In genomic region chr16:23224671-23225068, GRCm38 (mm10) we compare ENCODE assay signal across 8 mouse cellular contexts. TPM values are rescaled to one million over a fixed set of nuclear protein-coding genes. Genes with fewer than 3 reads are reported as not detected.
DNase-seq lines count a peak whose midpoint lies in the region; ATAC-seq and TF ChIP-seq lines count a peak whose summit lies in the region.

TSS of gene St6gal1 (plus strand) at chr16:23224740.

- H3K9ac ChIP-seq in forebrain, embryonic 11.5 days (ENCODE audit: low read length) = peak within 1 kb of the TSS; percentile 97
- peak within 1 kb of the TSS; percentile 86 for H3K9ac ChIP-seq in heart, embryonic 14.5 days (ENCODE audit: low read length)
- H3K9ac ChIP-seq in kidney, postnatal 0 days (ENCODE audit: low read depth, low read length) = peak within 1 kb of the TSS; percentile 84
- no peak within 1 kb of the TSS; the same call in 1 of the 2 replicates for H3K9ac ChIP-seq in liver, embryonic 14.5 days (replicated peaks)
- H3K9ac ChIP-seq in neural tube, embryonic 11.5 days (ENCODE audit: low read length) = peak within 1 kb of the TSS; percentile 98
- peak within 1 kb of the TSS; percentile 70 for H3K9ac ChIP-seq in stomach, postnatal 0 days (ENCODE audit: low read length)

- H3K27me3 ChIP-seq in forebrain, embryonic 11.5 days (ENCODE audit: control insufficient read depth, insufficient read depth, low read length) = no peaks in the 10 kb centered on the region; the same call in 1 of the 2 replicates
- peaks cover 11% of the 10 kb centered on the region for H3K27me3 ChIP-seq in heart, embryonic 14.5 days (ENCODE audit: control insufficient read depth, insufficient read depth, low read length)
- no peaks in the 10 kb centered on the region for H3K27me3 ChIP-seq in kidney, postnatal 0 days (ENCODE audit: insufficient read depth, low read length)
- H3K27me3 ChIP-seq in liver, embryonic 14.5 days (ENCODE audit: control insufficient read depth, insufficient read depth, low read length) = peaks cover 38% of the 10 kb centered on the region
- H3K27me3 ChIP-seq in neural tube, embryonic 11.5 days (ENCODE audit: control insufficient read depth, insufficient read depth, low read length) = no peaks in the 10 kb centered on the region
- H3K27me3 ChIP-seq in stomach, postnatal 0 days (ENCODE audit: control insufficient read depth, insufficient read depth, low read length) = no peaks in the 10 kb centered on the region

- ATAC-seq in CD4-positive, CD25-positive, alpha-beta regulatory T cell, adult 4 months = peak; percentile 55
- peak; percentile 62 for ATAC-seq in forebrain, embryonic 11.5 days (replicated peaks; ENCODE audit: low FRiP score)
- ATAC-seq in heart, embryonic 14.5 days (ENCODE audit: insufficient number of reproducible peaks, insufficient read depth, low FRiP score, low read depth) = peak; percentile 68
- ATAC-seq in kidney, postnatal 0 days (replicated peaks; ENCODE audit: low FRiP score, low read depth) = peak; percentile 72
- peak; percentile 8; the same call in 1 of the 2 replicates for ATAC-seq in liver, embryonic 14.5 days (ENCODE audit: insufficient read depth)
- peak; percentile 76 for ATAC-seq in neural tube, embryonic 11.5 days (ENCODE audit: insufficient read depth, low FRiP score, low TSS enrichment)
- ATAC-seq in stomach, postnatal 0 days (ENCODE audit: low FRiP score, low TSS enrichment) = peak; percentile 66

- WGBS in forebrain, embryonic 11.5 days = under 1% methylated on average over 20 of the region's 20 CpGs
- under 1% methylated on average over 20 of the region's 20 CpGs for WGBS in heart, embryonic 14.5 days
- under 1% methylated on average over 20 of the region's 20 CpGs for WGBS in kidney, postnatal 0 days
- WGBS in liver, embryonic 14.5 days (ENCODE audit: insufficient replicate concordance) = under 1% methylated on average over 20 of the region's 20 CpGs
- WGBS in neural tube, embryonic 11.5 days = under 1% methylated on average over 20 of the region's 20 CpGs
- WGBS in stomach, postnatal 0 days = under 1% methylated on average over 20 of the region's 20 CpGs

- peaks cover 15% of the 10 kb centered on the region for H3K4me1 ChIP-seq in bone marrow macrophage, adult 2 months (ENCODE audit: control insufficient read depth, insufficient read depth, low read length)
- H3K4me1 ChIP-seq in forebrain, embryonic 11.5 days (replicated peaks; ENCODE audit: control insufficient read depth, insufficient read depth, low read length) = peaks cover 6% of the 10 kb centered on the region; the same call in 1 of the 2 replicates
- peaks cover 6 to 12% of the 10 kb centered on the region in 2 experiments for H3K4me1 ChIP-seq in heart, embryonic 14.5 days (ENCODE audit: control insufficient read depth in 2 of 2, insufficient read depth in 2 of 2, low read length in 2 of 2)
- peaks cover 12% of the 10 kb centered on the region; the same call in 1 of the 2 replicates for H3K4me1 ChIP-seq in kidney, postnatal 0 days (replicated peaks; ENCODE audit: insufficient read depth, low read length)
- H3K4me1 ChIP-seq in liver, embryonic 14.5 days (replicated peaks; ENCODE audit: control insufficient read depth in 2 of 2, insufficient read depth in 2 of 2, low read length in 1 of 2) = peaks cover 0 to 5% of the 10 kb centered on the region in 2 experiments; a peak in 1 of 4 replicates
- H3K4me1 ChIP-seq in neural tube, embryonic 11.5 days (ENCODE audit: control insufficient read depth, insufficient read depth, low read length) = peaks cover 11% of the 10 kb centered on the region
- H3K4me1 ChIP-seq in stomach, postnatal 0 days (replicated peaks; ENCODE audit: control insufficient read depth, insufficient read depth) = no peaks in the 10 kb centered on the region

- no peaks in the 10 kb centered on the region for H3K9me3 ChIP-seq in forebrain, embryonic 11.5 days (ENCODE audit: control insufficient read depth, low read length)
- no peaks in the 10 kb centered on the region for H3K9me3 ChIP-seq in heart, embryonic 14.5 days (ENCODE audit: control insufficient read depth, low read length)
- H3K9me3 ChIP-seq in kidney, postnatal 0 days (replicated peaks; ENCODE audit: low read length) = no peaks in the 10 kb centered on the region
- H3K9me3 ChIP-seq in liver, embryonic 14.5 days (ENCODE audit: control insufficient read depth, low read length) = no peaks in the 10 kb centered on the region
- no peaks in the 10 kb centered on the region for H3K9me3 ChIP-seq in neural tube, embryonic 11.5 days (ENCODE audit: control insufficient read depth, low read length)
- H3K9me3 ChIP-seq in stomach, postnatal 0 days (ENCODE audit: control insufficient read depth, low read length) = no peaks in the 10 kb centered on the region

- peak; percentile 88 for DNase-seq in forebrain, embryonic 11.5 days (ENCODE audit: low spot score)
- DNase-seq in kidney, postnatal 0 days (ENCODE audit: low spot score) = peak; percentile 80
- peak in 2 of 3 experiments; percentile 9 to 12 for DNase-seq in liver, embryonic 14.5 days (ENCODE audit: low read depth in 3 of 3, low spot score in 3 of 3)
- DNase-seq in neural tube, embryonic 11.5 days (ENCODE audit: low spot score) = peak; percentile 85
- peak; percentile 78 for DNase-seq in stomach, postnatal 0 days (ENCODE audit: low spot score)

- H3K4me3 ChIP-seq in bone marrow macrophage, adult 2 months (ENCODE audit: insufficient read depth, low read length) = peak within 1 kb of the TSS; percentile 95
- peak within 1 kb of the TSS; percentile 78 for H3K4me3 ChIP-seq in forebrain, embryonic 11.5 days (ENCODE audit: low read depth, low read length)
- H3K4me3 ChIP-seq in heart, embryonic 14.5 days (ENCODE audit: control insufficient read depth in 1 of 2, insufficient read depth in 1 of 2, low read depth in 1 of 2, low read length in 2 of 2) = peak within 1 kb of the TSS; percentile 71 to 85
- H3K4me3 ChIP-seq in kidney, postnatal 0 days (replicated peaks; ENCODE audit: low read depth, low read length) = peak within 1 kb of the TSS; percentile 83
- peak within 1 kb of the TSS; percentile 52 to 68 for H3K4me3 ChIP-seq in liver, embryonic 14.5 days (ENCODE audit: insufficient read depth in 1 of 2, low read depth in 2 of 2, low read length in 2 of 2)
- peak within 1 kb of the TSS; percentile 77 for H3K4me3 ChIP-seq in neural tube, embryonic 11.5 days (ENCODE audit: low read depth, low read length)
- H3K4me3 ChIP-seq in stomach, postnatal 0 days (ENCODE audit: low read depth, low read length) = peak within 1 kb of the TSS; percentile 70

- peak within 1 kb of the TSS; percentile 85 for H3K27ac ChIP-seq in bone marrow macrophage, adult 2 months (ENCODE audit: insufficient read depth, low read depth, low read length)
- H3K27ac ChIP-seq in forebrain, embryonic 11.5 days (ENCODE audit: low read depth, low read length) = peak within 1 kb of the TSS; percentile 71
- peak within 1 kb of the TSS; percentile 79 to 83 for H3K27ac ChIP-seq in heart, embryonic 14.5 days (replicated peaks in 1 of 2; ENCODE audit: control insufficient read depth in 1 of 2, insufficient read depth in 1 of 2, low read depth in 2 of 2, low read length in 2 of 2)
- H3K27ac ChIP-seq in kidney, postnatal 0 days = peak within 1 kb of the TSS; percentile 87
- no peak within 1 kb of the TSS for H3K27ac ChIP-seq in liver, embryonic 14.5 days
- H3K27ac ChIP-seq in neural tube, embryonic 11.5 days (ENCODE audit: low read depth, low read length) = peak within 1 kb of the TSS; percentile 87
- H3K27ac ChIP-seq in stomach, postnatal 0 days (replicated peaks) = peak within 1 kb of the TSS; percentile 86

- H3K4me2 ChIP-seq in forebrain, embryonic 11.5 days (ENCODE audit: low read depth, low read length, severe bottlenecking) = peak within 1 kb of the TSS; percentile 92
- H3K4me2 ChIP-seq in heart, embryonic 14.5 days (ENCODE audit: low read length) = peak within 1 kb of the TSS; percentile 87
- peak within 1 kb of the TSS; percentile 96 for H3K4me2 ChIP-seq in kidney, postnatal 0 days (ENCODE audit: low read length)
- peak within 1 kb of the TSS; percentile 63 for H3K4me2 ChIP-seq in liver, embryonic 14.5 days (ENCODE audit: low read depth)
- H3K4me2 ChIP-seq in neural tube, embryonic 11.5 days (ENCODE audit: low read depth) = peak within 1 kb of the TSS; percentile 92
- peak within 1 kb of the TSS; percentile 98 for H3K4me2 ChIP-seq in stomach, postnatal 0 days (replicated peaks; ENCODE audit: low read depth)

- TF ChIP-seq EP300 in liver, embryonic 14.5 days (IDR thresholded peaks at IDR 0.05; ENCODE audit: low read depth) = no peak
- no peak for TF ChIP-seq EP300 in stomach, postnatal 0 days (optimal IDR thresholded peaks at IDR 0.05)

- TF ChIP-seq POLR2A in bone marrow macrophage, adult 2 months (IDR thresholded peaks at IDR 0.05; ENCODE audit: borderline replicate concordance, low read depth, low read length) = no peak

- H3K36me3 ChIP-seq in forebrain, embryonic 11.5 days (ENCODE audit: control insufficient read depth, insufficient read depth, low read length) = no peaks in the 10 kb centered on the region
- H3K36me3 ChIP-seq in heart, embryonic 14.5 days (ENCODE audit: control insufficient read depth, insufficient read depth, low read length) = no peaks in the 10 kb centered on the region
- H3K36me3 ChIP-seq in kidney, postnatal 0 days (ENCODE audit: insufficient read depth, low read length) = no peaks in the 10 kb centered on the region
- no peaks in the 10 kb centered on the region for H3K36me3 ChIP-seq in liver, embryonic 14.5 days (replicated peaks; ENCODE audit: control insufficient read depth, insufficient read depth, low read depth)
- H3K36me3 ChIP-seq in neural tube, embryonic 11.5 days (ENCODE audit: control insufficient read depth, insufficient read depth, low read length) = no peaks in the 10 kb centered on the region
- no peaks in the 10 kb centered on the region for H3K36me3 ChIP-seq in stomach, postnatal 0 days (ENCODE audit: control insufficient read depth, insufficient read depth, low read length)

- TF ChIP-seq CTCF in bone marrow macrophage, adult 2 months (IDR thresholded peaks at IDR 0.05; ENCODE audit: low read depth, low read length) = peak; percentile 61
- peak; percentile 72 for TF ChIP-seq CTCF in kidney, postnatal 0 days (IDR thresholded peaks at IDR 0.05; ENCODE audit: low read depth)
- TF ChIP-seq CTCF in liver, embryonic 14.5 days (IDR thresholded peaks at IDR 0.05; ENCODE audit: low read depth) = peak; percentile 63
- peak; percentile 71 for TF ChIP-seq CTCF in stomach, postnatal 0 days (IDR thresholded peaks at IDR 0.05; ENCODE audit: low read depth)

RNA-seq across cellular contexts. Expression of gene St6gal1, which starts in this region (rescaled TPM):
- 10 to 100 TPM; 70.1 to 99.5 TPM for polyA plus RNA-seq in CD4-positive, CD25-positive, alpha-beta regulatory T cell, adult 4 months (2017; shearing (Covaris generic))
- polyA plus RNA-seq in bone marrow macrophage, adult 2 months (2012; ENCODE audit: insufficient read depth, insufficient read length, missing spikeins) = 66.4 and 77.2 TPM in 2 replicates
- polyA plus RNA-seq in forebrain, embryonic 11.5 days (2014; fragmentation: Nextera tagmentation; extraction: Ambion mirVana) = 24.7 TPM in 2 replicates
- polyA plus RNA-seq in heart, embryonic 14.5 days (2014; fragmentation: Nextera tagmentation; extraction: Ambion mirVana) = 16.2 and 16.7 TPM in 2 replicates
- polyA plus RNA-seq in kidney, postnatal 0 days (2015; fragmentation: Nextera tagmentation; extraction: Ambion mirVana) = 24.5 and 28.6 TPM in 2 replicates
- polyA plus RNA-seq in liver, embryonic 14.5 days (2012; rRNA removed) = 9.6 and 10.6 TPM in 2 replicates
- 10.5 and 10.6 TPM in 2 replicates for polyA plus RNA-seq in liver, embryonic 14.5 days (2014; fragmentation: Nextera tagmentation; extraction: Ambion mirVana)
- 36.3 and 39.7 TPM in 2 replicates for polyA plus RNA-seq in neural tube, embryonic 11.5 days (2014; fragmentation: Nextera tagmentation; extraction: Ambion mirVana)
- 7.7 and 7.9 TPM in 2 replicates for polyA plus RNA-seq in stomach, postnatal 0 days (2015; fragmentation: Nextera tagmentation; extraction: Ambion mirVana)

Comparison
In these comparisons a context has a peak if more than half of its experiments do, and no peak if none do; other contexts are left out.
1. ATAC-seq: peak in every context shown above with its lines; median percentile 76 in neural tube, embryonic 11.5 days; 72 in kidney, postnatal 0 days; 68 in heart, embryonic 14.5 days; 66 in stomach, postnatal 0 days; 62 in forebrain, embryonic 11.5 days; 55 in CD4-positive, CD25-positive, alpha-beta regulatory T cell, adult 4 months; 8 in liver, embryonic 14.5 days.
2. DNase-seq: peak in every context shown above with its lines; median percentile 88 in forebrain, embryonic 11.5 days; 85 in neural tube, embryonic 11.5 days; 80 in kidney, postnatal 0 days; 78 in stomach, postnatal 0 days; 10 in liver, embryonic 14.5 days.